Mouse (Mus musculus) kidney, adult 2 months (tissue): ENCODE measurements around the gene Sned1.

Source experiments
- CTCF ChIP-seq: fragments of 200-500 bp; conservative IDR thresholded peaks from 2 replicates; pipeline ENCODE4 v1.5.1; 2011; ENCODE audit warnings: low read depth, mild to moderate bottlenecking, control low read depth, low read length, moderate library complexity, mixed read lengths; ENCODE audit not compliant: insufficient read depth, insufficient read length
- POLR2A ChIP-seq: fragments of 200-500 bp; IDR thresholded peaks from one replicate; pipeline ENCODE4 v1.6.1; 2011; ENCODE audit warnings: low read depth, low read length, control low read depth

GRCm38 (mm10) chr1:93289678-93290214, 54.1 kb downstream of the Sned1 start:
- no peak for TF ChIP-seq CTCF
- TF ChIP-seq POLR2A, result no peak
